Mouse (Mus musculus) G1E (cell line): ENCODE results near the gene Pcgf1. TPM values are rescaled to one million over a fixed set of nuclear protein-coding genes. Genes with fewer than 3 reads are reported as not detected.

Experiments used
- ATAC-seq: 2 replicates; pipeline ENCODE4 v1.8.0; 2016; ENCODE audit warnings: mild to moderate bottlenecking; ENCODE audit not compliant: insufficient number of reproducible peaks, poor library complexity, low FRiP score, severe bottlenecking; ENCODE audit errors: extremely low read depth
- DNase-seq: peaks from one replicate; pipeline ENCODE4 v3.0.0; 2012; ENCODE audit warnings: low spot score
- H3K27me3 ChIP-seq: 2 replicates; pipeline ENCODE4 v1.6.1; 2012; ENCODE audit warnings: mild to moderate bottlenecking, low read length, inconsistent platforms; ENCODE audit not compliant: insufficient read depth
- H3K36me3 ChIP-seq: replicated peaks from 2 replicates; pipeline ENCODE3; 2012; ENCODE audit warnings: mild to moderate bottlenecking, inconsistent platforms
- H3K4me1 ChIP-seq: 2 replicates; pipeline ENCODE4 v1.6.1; 2012; ENCODE audit warnings: low read depth, low read length, inconsistent platforms, mixed read lengths; ENCODE audit not compliant: insufficient read depth
- H3K4me3 ChIP-seq: 2 replicates; pipeline ENCODE4 v1.5.1; 2012; ENCODE audit warnings: low read depth, mild to moderate bottlenecking, inconsistent platforms, low read length, moderate library complexity, mixed read lengths
- H3K9me3 ChIP-seq: replicated peaks from 2 replicates; pipeline ENCODE4 v1.6.1; 2012; ENCODE audit warnings: inconsistent platforms
- CTCF ChIP-seq: IDR thresholded peaks from 2 replicates; pipeline ENCODE4 v1.5.1; 2012; ENCODE audit warnings: low read depth, low read length, inconsistent platforms, mixed read lengths
- GATA1 ChIP-seq: IDR thresholded peaks from 2 replicates; pipeline ENCODE4 v1.6.1; 2012; ENCODE audit warnings: borderline replicate concordance, low read length, inconsistent platforms, mixed read lengths
- GATA2 ChIP-seq: IDR thresholded peaks from 2 replicates; pipeline ENCODE4 v1.6.1; 2012; ENCODE audit warnings: low read depth, low read length, inconsistent platforms, borderline replicate concordance
- POLR2AphosphoS5 ChIP-seq: IDR thresholded peaks from 2 replicates; pipeline ENCODE4 v1.6.1; 2012; ENCODE audit warnings: low read depth, low read length, inconsistent platforms; ENCODE audit not compliant: insufficient replicate concordance
- TAL1 ChIP-seq: conservative IDR thresholded peaks from 2 replicates; pipeline ENCODE4 v1.6.1; 2012; ENCODE audit warnings: low read depth, low read length, inconsistent platforms, mixed read lengths
- polyA plus RNA-seq: library from polyadenylated mRNA; stranded (reverse); fragments of >175 nt; gene quantifications from 2 replicates; pipeline ENCODE4 v1.2.3, GENCODE M21; 2012
- total RNA-seq, 2 experiments: library from RNA; stranded (forward) in 1 of 2; stranded (reverse) in 1 of 2; fragments of 200-1000 nt in 1 of 2; fragments of >200 nt in 1 of 2; fragmentation: Nextera tagmentation in 1 of 2; gene quantifications; 2 replicates each; pipeline ENCODE4 v1.2.3; 2014 to 2017

Pcgf1 gene
- total and polyA plus RNA-seq, 3 experiments, result 10.8 to 57.1 (median 14.5) TPM

GRCm38 (mm10) chr6:83084477-83084876, 6.8 kb downstream of the Pcgf1 start:
- ATAC-seq, result no peak
- Histone ChIP-seq H3K9me3 (no peaks in the 10 kb centered on the region), H3K27me3 (peaks cover 43% of the 10 kb centered on the region), H3K36me3 (peaks cover 38% of the 10 kb centered on the region), H3K4me3 (no peak overlapping the region), H3K4me1 (peaks cover 14% of the 10 kb centered on the region)
- TF ChIP-seq TAL1 (no peak), POLR2AphosphoS5 (no peak), CTCF (no peak), GATA2 (no peak), GATA1 (no peak)
- DNase-seq, result no peak

- no peak within 1 kb of the TSS for H3K4me3 ChIP-seq
- DNase-seq (no peak), ATAC-seq (no peak)
- peaks cover 5% of the 10 kb centered on the region; the same call in 1 of the 2 replicates for H3K4me1 ChIP-seq
- peaks cover 19% of the 10 kb centered on the region for H3K36me3 ChIP-seq
- H3K27me3 ChIP-seq, result peaks cover 57% of the 10 kb centered on the region
- no peak for TF ChIP-seq TAL1
- TF ChIP-seq POLR2AphosphoS5, result no peak
- TF ChIP-seq GATA1, result no peak
- no peak for TF ChIP-seq CTCF
- no peak for TF ChIP-seq GATA2
- no peaks in the 10 kb centered on the region for H3K9me3 ChIP-seq
Observed at GRCm38 (mm10) chr6:83086121-83087035, 8.7 kb downstream of the Pcgf1 start, which contains the start of gene Lbx2. Gene Lbx2 (plus strand): TSS chr6:83086367.

DNA sequence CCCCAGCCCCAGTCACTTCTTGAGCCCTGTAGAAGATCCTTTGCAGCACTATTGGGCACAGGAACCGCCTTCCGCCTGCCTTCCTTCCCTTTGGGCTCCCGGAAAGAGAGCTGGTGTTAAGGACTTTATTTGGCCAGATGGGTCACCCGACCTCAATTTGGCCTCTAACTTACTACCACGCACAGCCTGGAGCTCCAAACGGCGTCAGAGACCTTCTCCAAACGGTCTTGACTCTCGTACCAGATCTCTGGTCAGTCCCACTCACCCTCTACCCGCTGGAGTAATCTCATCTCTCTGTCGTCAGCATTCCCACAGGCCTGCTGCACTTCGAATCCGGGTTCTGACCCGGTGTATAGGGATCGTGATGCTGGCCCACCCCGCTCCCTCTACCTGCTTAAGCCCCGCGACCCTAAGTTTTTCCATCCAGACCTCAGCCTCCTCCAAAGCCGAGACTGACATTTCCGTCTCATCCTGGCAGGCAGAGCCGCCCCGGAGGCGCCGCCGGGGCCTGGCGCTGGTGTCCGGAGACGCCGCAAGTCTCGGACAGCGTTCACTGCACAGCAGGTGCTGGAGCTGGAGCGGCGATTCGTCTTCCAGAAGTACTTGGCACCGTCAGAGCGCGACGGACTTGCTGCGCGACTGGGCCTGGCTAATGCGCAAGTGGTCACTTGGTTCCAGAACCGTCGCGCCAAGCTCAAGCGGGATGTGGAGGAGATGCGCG, 9.7 kb downstream of the Pcgf1 start:
- DNase-seq, result no peak
- Histone ChIP-seq H3K9me3 (no peaks in the 10 kb centered on the region), H3K4me1 (peaks cover 5% of the 10 kb centered on the region; the same call in 1 of the 2 replicates), H3K36me3 (peaks cover 12% of the 10 kb centered on the region), H3K4me3 (no peak overlapping the region), H3K27me3 (peaks cover 57% of the 10 kb centered on the region)
- TF ChIP-seq TAL1, result no peak
- no peak for ATAC-seq

DNA sequence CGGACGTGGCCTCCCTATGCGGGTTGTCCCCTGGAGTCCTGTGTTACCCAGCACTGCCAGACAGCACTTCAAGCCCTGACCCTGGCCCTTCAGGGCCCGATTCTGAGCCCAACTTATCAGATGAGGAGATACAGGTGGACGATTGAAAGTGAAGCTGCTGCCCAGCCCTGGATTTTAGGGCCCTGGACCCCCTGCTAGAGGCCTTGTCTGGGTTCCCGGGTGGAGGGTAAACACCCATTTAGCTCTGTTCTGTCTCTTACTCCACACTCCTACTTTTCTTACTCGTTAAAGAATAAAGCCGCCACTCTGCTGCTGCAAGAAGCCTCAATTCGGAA, 10.2 kb downstream of the Pcgf1 start:
- H3K9me3 ChIP-seq, result no peaks in the 10 kb centered on the region
- TF ChIP-seq GATA2 (no peak), POLR2AphosphoS5 (no peak), GATA1 (no peak), CTCF (no peak), TAL1 (no peak)
- no peak overlapping the region for H3K4me3 ChIP-seq
- H3K36me3 ChIP-seq, result peaks cover 6% of the 10 kb centered on the region
- peaks cover 62% of the 10 kb centered on the region for H3K27me3 ChIP-seq
- DNase-seq (no peak), ATAC-seq (no peak)
- H3K4me1 ChIP-seq, result peaks cover 5% of the 10 kb centered on the region; the same call in 1 of the 2 replicates

- DNase-seq (no peak), ATAC-seq (no peak)
- Histone ChIP-seq H3K27me3 (peaks cover 45% of the 10 kb centered on the region), H3K4me1 (no peaks in the 10 kb centered on the region), H3K4me3 (no peak overlapping the region), H3K9me3 (peaks cover 5% of the 10 kb centered on the region), H3K36me3 (no peaks in the 10 kb centered on the region)
- TF ChIP-seq TAL1 (no peak), GATA1 (no peak), CTCF (no peak), GATA2 (no peak), POLR2AphosphoS5 (no peak)
Observed at GRCm38 (mm10) chr6:83092416-83093127, 14.9 kb downstream of the Pcgf1 start.

- no peak for DNase-seq
- Histone ChIP-seq H3K4me1 (peaks cover 4% of the 10 kb centered on the region), H3K27me3 (peaks cover 18% of the 10 kb centered on the region), H3K4me3 (no peak overlapping the region), H3K36me3 (no peaks in the 10 kb centered on the region), H3K9me3 (peaks cover 5% of the 10 kb centered on the region)
- no peak for ATAC-seq
- TF ChIP-seq GATA2, result no peak
- no peak for TF ChIP-seq TAL1
- no peak for TF ChIP-seq GATA1
- TF ChIP-seq CTCF, result no peak
Observed at GRCm38 (mm10) chr6:83095968-83096367, 18.3 kb downstream of the Pcgf1 start.
